Mouse (Mus musculus) gastrocnemius, postnatal 36 days (tissue): ENCODE data around the gene Zfp108. TPM values are rescaled to one million over a fixed set of nuclear protein-coding genes. Genes with fewer than 3 reads are reported as not detected.

Experiments
- total RNA-seq, 2 experiments: library from RNA; stranded (reverse); gene quantifications; 2 replicates each; pipeline ENCODE4 v1.2.3; 2021

Gene Zfp108
- total RNA-seq, 2 experiments from 2014 or later, result 1.2 to 1.9 TPM

Other genes starting within 250 kb of the Zfp108 start
- not detected for gene Vmn1r183, start 201.5 kb upstream of the Zfp108 start, total RNA-seq
- gene Zfp180, start 172.9 kb upstream of the Zfp108 start, total RNA-seq, result 10 to 100 TPM; 10.0 to 10.4 TPM
- gene Zfp112, start 142.5 kb upstream of the Zfp108 start, total RNA-seq, result 1 to 10 TPM; 4.8 to 4.9 TPM
- 1 to 10 TPM; 3.5 to 5.0 TPM for gene Zfp235, start 120.6 kb upstream of the Zfp108 start, total RNA-seq
- under 1 TPM; 0.33 to 0.35 TPM for gene Zfp114, start 79.7 kb upstream of the Zfp108 start, total RNA-seq
- 1 to 10 TPM; 2.1 to 2.7 TPM for gene Zfp111, start 43.4 kb upstream of the Zfp108 start, total RNA-seq
- gene Zfp109, start 17.2 kb upstream of the Zfp108 start, total RNA-seq, result 1 to 10 TPM; 1.9 to 2.5 TPM
- 1 to 10 TPM; 3.6 to 3.8 TPM for gene Zfp93, start 15.6 kb downstream of the Zfp108 start, total RNA-seq
- gene Zfp61, start 46.4 kb downstream of the Zfp108 start, total RNA-seq, result 1 to 10 TPM; 2.5 to 2.7 TPM
- 1 to 10 TPM; 1.5 to 1.9 TPM for gene Zfp94, start 61.9 kb downstream of the Zfp108 start, total RNA-seq
- gene Tescl, start 79.1 kb downstream of the Zfp108 start, total RNA-seq, result not detected
- gene Lypd5, start 94.4 kb downstream of the Zfp108 start, total RNA-seq, result not detected
- gene Kcnn4, start 115.5 kb downstream of the Zfp108 start, total RNA-seq, result 1 to 10 TPM in 1 of 2 experiments, under 1 TPM in 1; 0.42 to 1.2 TPM
- 10 to 100 TPM in 1 of 2 experiments, 1 to 10 TPM in 1; 9.8 to 11.5 TPM for gene Smg9, start 144.8 kb downstream of the Zfp108 start, total RNA-seq
- gene Irgc1, start 197.5 kb downstream of the Zfp108 start, total RNA-seq, result not detected
- under 1 TPM; 0.61 to 0.64 TPM for gene Plaur, start 207.7 kb downstream of the Zfp108 start, total RNA-seq
- gene Cadm4, start 227.2 kb downstream of the Zfp108 start, total RNA-seq, result 1 to 10 TPM; 2.7 to 4.6 TPM